Mouse (Mus musculus) lung, postnatal 36 days (tissue): Measurements from ENCODE around the gene Steap4.
"Not testable (repeated sequence)": the region's sequence is repeated elsewhere in the genome, so short reads cannot be mapped to it uniquely, and the experiment has no call there.

ENCODE experiments used
- DNase-seq: peaks from one replicate; pipeline ENCODE4 v3.0.0; 2022; ENCODE audit warnings: mixed read lengths

Gene Steap4

GRCm38 (mm10) chr5:7991631-7992030, 31.4 kb downstream of the Steap4 start:
- not testable (repeated sequence) for DNase-seq

- no peak for DNase-seq
These were observed 33.5 kb downstream of the Steap4 start for GRCm38 (mm10) chr5:7993766-7994165.

- DNase-seq, result no peak
These were observed 35.1 kb downstream of the Steap4 start for GRCm38 (mm10) chr5:7995288-7995897.

- peak; percentile 21 for DNase-seq
These were observed 36.3 kb downstream of the Steap4 start for GRCm38 (mm10) chr5:7996401-7997044.

GRCm38 (mm10) chr5:7997086-7997485, 36.8 kb downstream of the Steap4 start:
- no peak for DNase-seq

GRCm38 (mm10) chr5:8000466-8000865, 40.2 kb downstream of the Steap4 start:
- no peak for DNase-seq

GRCm38 (mm10) chr5:8002827-8003226, 42.6 kb downstream of the Steap4 start:
- peak; percentile 3 for DNase-seq

- no peak for DNase-seq
These were observed 53.0 kb downstream of the Steap4 start for GRCm38 (mm10) chr5:8013276-8013675.
